Mouse (Mus musculus): ENCODE data around the gene Med7. TPM values are rescaled to one million over a fixed set of nuclear protein-coding genes. Genes with fewer than 3 reads are reported as not detected.
A peak's percentile ranks its signal among the peaks of the same experiment; 100 is the strongest.
"Not testable (repeated sequence)": the region's sequence is repeated elsewhere in the genome, so short reads cannot be mapped to it uniquely, and the experiment has no call there.

Med7 gene
- polyA plus RNA-seq, 1 experiment from 2014 or later, result 54.2 TPM

DNA sequence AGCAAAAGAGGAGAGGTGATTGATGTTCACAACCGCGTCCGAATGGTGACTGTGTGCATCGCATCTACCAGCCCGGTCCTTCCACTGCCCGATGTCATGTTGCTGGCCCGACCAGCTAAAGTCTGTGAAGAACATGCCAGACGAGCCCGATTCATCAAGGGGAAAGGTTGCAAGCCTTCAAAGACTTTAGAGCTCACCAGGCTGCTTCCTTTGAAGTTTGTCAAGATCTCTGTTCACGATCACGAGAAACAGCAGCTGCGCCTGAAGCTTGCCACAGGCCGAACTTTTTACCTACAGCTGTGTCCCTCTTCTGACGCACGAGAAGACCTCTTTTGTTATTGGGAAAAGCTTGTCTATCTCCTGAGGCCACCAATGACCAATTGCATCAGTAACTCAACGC is 31.7 kb upstream of the Med7 start:
- Histone ChIP-seq H3K27me3 (ENCODE audit: control insufficient read depth, insufficient read depth, low read length) (no peaks in the 10 kb centered on the region), H3K4me2 (ENCODE audit: low read length) (no peak overlapping the region), H3K4me1 (ENCODE audit: control insufficient read depth in 2 of 2, insufficient read depth in 2 of 2, low read length in 2 of 2) (no peaks in the 10 kb centered on the region), H3K9me3 (ENCODE audit: control insufficient read depth, low read length) (no peaks in the 10 kb centered on the region), H3K4me3 (ENCODE audit: control insufficient read depth in 1 of 2, insufficient read depth in 1 of 2, low read depth in 1 of 2, low read length in 2 of 2) (no peak overlapping the region), H3K27ac (replicated peaks in 1 of 2; ENCODE audit: control insufficient read depth in 1 of 2, insufficient read depth in 1 of 2, low read depth in 2 of 2, low read length in 2 of 2) (no peak overlapping the region), H3K9ac (ENCODE audit: low read length) (no peak overlapping the region), H3K36me3 (ENCODE audit: control insufficient read depth, insufficient read depth, low read length) (no peaks in the 10 kb centered on the region)
- no peak for ATAC-seq (ENCODE audit: insufficient number of reproducible peaks, insufficient read depth, low FRiP score, low read depth)
- 83% methylated on average over 16 of the region's 16 CpGs for WGBS

DNA sequence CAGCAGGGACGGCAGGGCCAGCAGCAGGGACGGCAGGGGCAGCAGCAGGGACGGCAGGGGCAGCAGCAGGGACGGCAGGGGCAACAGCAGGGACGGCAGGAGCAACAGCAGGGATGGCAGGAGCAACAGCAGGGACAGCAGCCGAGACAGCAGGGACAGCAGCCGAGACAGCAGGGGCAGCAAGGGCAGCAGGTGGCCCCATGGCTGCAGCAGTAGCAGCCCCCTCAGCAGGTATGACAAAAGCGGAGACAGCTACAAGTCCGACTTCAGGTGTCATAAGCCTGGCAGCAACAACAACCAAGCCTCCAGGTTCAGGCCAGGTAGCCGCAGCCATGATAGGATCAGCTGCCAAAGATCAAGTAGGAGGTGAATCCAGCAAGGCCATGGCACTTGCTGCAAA is 30.0 kb upstream of the Med7 start:
- Histone ChIP-seq H3K4me1 (ENCODE audit: control insufficient read depth in 2 of 2, insufficient read depth in 2 of 2, low read length in 2 of 2) (no peaks in the 10 kb centered on the region), H3K27me3 (ENCODE audit: control insufficient read depth, insufficient read depth, low read length) (no peaks in the 10 kb centered on the region), H3K4me3 (ENCODE audit: control insufficient read depth in 1 of 2, insufficient read depth in 1 of 2, low read depth in 1 of 2, low read length in 2 of 2) (0 out of 4 replicates have a peak overlapping the region, but pooled peaks of 1 of the 2 experiments have one; percentile 1), H3K36me3 (ENCODE audit: control insufficient read depth, insufficient read depth, low read length) (no peaks in the 10 kb centered on the region), H3K9ac (ENCODE audit: low read length) (no peak overlapping the region; the same call in 1 of the 2 replicates), H3K27ac (replicated peaks in 1 of 2; ENCODE audit: control insufficient read depth in 1 of 2, insufficient read depth in 1 of 2, low read depth in 2 of 2, low read length in 2 of 2) (no peak overlapping the region), H3K9me3 (ENCODE audit: control insufficient read depth, low read length) (no peaks in the 10 kb centered on the region), H3K4me2 (ENCODE audit: low read length) (peak overlapping the region; percentile 32; the same call in 1 of the 2 replicates)
- 34% methylated on average over 10 of the region's 10 CpGs for WGBS
- ATAC-seq (ENCODE audit: insufficient number of reproducible peaks, insufficient read depth, low FRiP score, low read depth), result no peak

DNA sequence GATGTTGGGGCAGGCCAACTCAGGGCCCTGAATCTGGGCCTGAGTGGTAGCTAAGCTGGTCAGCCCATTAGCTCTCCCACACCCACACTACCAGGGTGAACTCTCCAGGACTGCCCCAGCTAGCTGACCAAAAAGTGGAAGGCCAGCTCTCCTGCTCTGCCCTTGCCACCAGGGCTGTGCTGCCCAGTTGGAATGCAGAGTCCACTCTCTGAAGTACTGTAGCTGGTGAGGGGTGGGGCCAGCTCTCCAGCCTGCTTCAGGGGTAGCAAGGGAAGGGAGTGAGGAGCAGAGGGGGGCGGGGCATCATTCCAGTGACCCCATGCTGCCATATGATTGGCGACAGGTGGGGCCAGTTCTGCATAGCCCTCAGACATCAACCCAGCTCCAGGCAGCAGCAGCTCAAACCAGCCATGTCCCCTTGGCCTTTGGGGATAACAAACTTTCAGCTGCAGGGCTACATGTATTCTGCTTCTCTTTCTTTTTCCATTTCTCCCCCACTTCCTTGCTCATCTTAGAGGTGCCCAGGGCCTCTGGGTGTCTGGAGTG is 26.6 kb upstream of the Med7 start:
- Histone ChIP-seq H3K27me3 (ENCODE audit: control insufficient read depth, insufficient read depth, low read length) (no peaks in the 10 kb centered on the region), H3K9ac (ENCODE audit: low read length) (no peak overlapping the region), H3K9me3 (ENCODE audit: control insufficient read depth, low read length) (no peaks in the 10 kb centered on the region), H3K36me3 (ENCODE audit: control insufficient read depth, insufficient read depth, low read length) (no peaks in the 10 kb centered on the region), H3K4me3 (ENCODE audit: control insufficient read depth in 1 of 2, insufficient read depth in 1 of 2, low read depth in 1 of 2, low read length in 2 of 2) (no peak overlapping the region), H3K4me2 (ENCODE audit: low read length) (no peak overlapping the region), H3K27ac (replicated peaks in 1 of 2; ENCODE audit: control insufficient read depth in 1 of 2, insufficient read depth in 1 of 2, low read depth in 2 of 2, low read length in 2 of 2) (no peak overlapping the region), H3K4me1 (ENCODE audit: control insufficient read depth in 2 of 2, insufficient read depth in 2 of 2, low read length in 2 of 2) (no peaks in the 10 kb centered on the region)
- 30% methylated on average over 2 of the region's 2 CpGs for WGBS
- ATAC-seq (ENCODE audit: insufficient number of reproducible peaks, insufficient read depth, low FRiP score, low read depth), result no peak

DNA sequence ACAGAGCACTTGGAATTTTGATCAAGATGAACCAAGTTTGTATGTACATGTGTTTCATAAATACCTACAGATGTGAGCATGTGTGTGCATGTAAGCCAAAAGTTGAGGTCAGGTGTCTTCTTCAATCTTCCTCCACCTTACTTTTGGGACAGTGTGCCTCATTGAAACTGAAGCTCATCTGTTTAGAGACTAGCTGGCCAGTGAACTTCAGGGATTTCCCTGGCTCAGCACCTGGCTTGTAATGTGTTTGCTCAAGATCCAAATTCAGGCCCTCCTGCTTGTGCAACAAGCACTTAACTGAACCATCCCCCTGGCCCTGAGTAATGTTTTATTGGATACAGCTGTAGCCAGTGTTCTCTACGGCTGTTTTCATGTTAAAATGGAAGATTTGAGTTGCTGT is 18.3 kb upstream of the Med7 start:
- Histone ChIP-seq H3K9me3 (ENCODE audit: control insufficient read depth, low read length) (no peaks in the 10 kb centered on the region), H3K4me3 (ENCODE audit: control insufficient read depth in 1 of 2, insufficient read depth in 1 of 2, low read depth in 1 of 2, low read length in 2 of 2) (no peak overlapping the region), H3K4me1 (ENCODE audit: control insufficient read depth in 2 of 2, insufficient read depth in 2 of 2, low read length in 2 of 2) (no peaks in the 10 kb centered on the region), H3K4me2 (ENCODE audit: low read length) (no peak overlapping the region), H3K27ac (replicated peaks in 1 of 2; ENCODE audit: control insufficient read depth in 1 of 2, insufficient read depth in 1 of 2, low read depth in 2 of 2, low read length in 2 of 2) (no peak overlapping the region), H3K9ac (ENCODE audit: low read length) (no peak overlapping the region), H3K36me3 (ENCODE audit: control insufficient read depth, insufficient read depth, low read length) (no peaks in the 10 kb centered on the region), H3K27me3 (ENCODE audit: control insufficient read depth, insufficient read depth, low read length) (no peaks in the 10 kb centered on the region)
- no peak for ATAC-seq (ENCODE audit: insufficient number of reproducible peaks, insufficient read depth, low FRiP score, low read depth)
- WGBS, result 64% methylated on average over 1 of the region's 1 CpGs

DNA sequence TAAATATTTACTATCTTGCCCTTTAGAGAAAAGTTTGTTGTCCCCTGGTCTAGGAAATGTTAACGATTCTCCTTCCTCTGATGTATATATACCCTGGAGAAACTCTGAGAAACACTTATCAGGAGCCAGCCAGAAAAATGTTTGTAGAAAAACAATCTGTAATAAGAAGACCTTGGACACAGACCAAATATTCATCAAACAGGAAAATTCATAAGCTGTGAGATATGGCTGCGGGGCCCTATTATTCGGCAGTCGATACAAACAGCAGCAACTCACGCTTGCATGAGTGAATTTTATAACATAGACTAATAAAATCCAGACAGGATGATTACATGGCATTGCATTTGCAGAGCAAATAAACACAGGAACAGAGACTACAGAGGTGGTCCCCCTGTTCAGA is 17.9 kb upstream of the Med7 start:
- WGBS, result 84% methylated on average over 5 of the region's 5 CpGs
- no peak overlapping the region for H3K4me3 ChIP-seq (ENCODE audit: control insufficient read depth in 1 of 2, insufficient read depth in 1 of 2, low read depth in 1 of 2, low read length in 2 of 2)
- no peak for ATAC-seq (ENCODE audit: insufficient number of reproducible peaks, insufficient read depth, low FRiP score, low read depth)
- H3K27ac ChIP-seq (replicated peaks in 1 of 2; ENCODE audit: control insufficient read depth in 1 of 2, insufficient read depth in 1 of 2, low read depth in 2 of 2, low read length in 2 of 2), result no peak overlapping the region
- H3K4me2 ChIP-seq (ENCODE audit: low read length), result no peak overlapping the region
- H3K36me3 ChIP-seq (ENCODE audit: control insufficient read depth, insufficient read depth, low read length), result no peaks in the 10 kb centered on the region
- no peaks in the 10 kb centered on the region for H3K9me3 ChIP-seq (ENCODE audit: control insufficient read depth, low read length)
- H3K4me1 ChIP-seq (ENCODE audit: control insufficient read depth in 2 of 2, insufficient read depth in 2 of 2, low read length in 2 of 2), result no peaks in the 10 kb centered on the region
- no peak overlapping the region for H3K9ac ChIP-seq (ENCODE audit: low read length)
- H3K27me3 ChIP-seq (ENCODE audit: control insufficient read depth, insufficient read depth, low read length), result no peaks in the 10 kb centered on the region

DNA sequence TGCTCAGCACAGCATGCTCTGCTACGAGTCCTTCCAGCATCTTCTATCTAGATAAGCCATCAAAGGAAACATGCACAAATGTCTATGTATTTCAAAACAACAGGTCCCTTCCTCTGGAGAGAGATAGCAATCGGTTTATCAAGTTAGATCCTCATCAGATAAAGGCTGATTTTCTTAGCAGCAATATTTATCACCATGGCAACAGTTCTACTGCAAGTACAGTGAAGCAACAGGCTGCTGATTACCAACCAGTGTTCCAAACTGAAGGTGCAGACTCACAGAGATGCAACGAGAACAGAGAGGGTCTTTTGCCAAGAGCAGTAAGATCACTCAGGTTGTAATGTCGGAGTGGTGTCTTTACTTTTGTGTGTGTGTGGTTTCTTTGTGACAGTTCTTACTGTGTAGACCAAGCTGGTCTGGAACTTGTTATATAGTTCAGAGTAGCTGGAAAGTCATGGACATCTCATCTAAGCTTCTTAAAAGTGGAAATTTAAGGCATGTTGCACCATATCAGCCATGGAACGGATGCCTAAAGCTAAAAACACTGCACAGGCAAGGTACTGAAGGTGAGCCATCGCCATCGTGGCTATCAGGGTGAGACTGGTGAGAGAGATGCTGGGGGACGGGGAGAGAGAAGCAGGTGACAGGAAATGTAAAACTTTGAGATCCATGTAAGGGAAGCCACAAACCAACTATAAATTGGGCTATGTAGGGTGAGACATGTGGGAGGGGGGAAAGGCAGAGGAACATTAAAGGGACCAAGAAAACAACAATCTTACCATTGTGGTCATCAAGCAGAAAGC is 15.4 kb upstream of the Med7 start:
- no peak for ATAC-seq (ENCODE audit: insufficient number of reproducible peaks, insufficient read depth, low FRiP score, low read depth)
- H3K9me3 ChIP-seq (ENCODE audit: control insufficient read depth, low read length), result no peaks in the 10 kb centered on the region
- H3K27ac ChIP-seq (replicated peaks in 1 of 2; ENCODE audit: control insufficient read depth in 1 of 2, insufficient read depth in 1 of 2, low read depth in 2 of 2, low read length in 2 of 2), result no peak overlapping the region
- H3K27me3 ChIP-seq (ENCODE audit: control insufficient read depth, insufficient read depth, low read length), result no peaks in the 10 kb centered on the region
- no peak overlapping the region for H3K9ac ChIP-seq (ENCODE audit: low read length)
- no peak overlapping the region for H3K4me3 ChIP-seq (ENCODE audit: control insufficient read depth in 1 of 2, insufficient read depth in 1 of 2, low read depth in 1 of 2, low read length in 2 of 2)
- no peaks in the 10 kb centered on the region for H3K36me3 ChIP-seq (ENCODE audit: control insufficient read depth, insufficient read depth, low read length)
- H3K4me2 ChIP-seq (ENCODE audit: low read length), result no peak overlapping the region
- no peaks in the 10 kb centered on the region for H3K4me1 ChIP-seq (ENCODE audit: control insufficient read depth in 2 of 2, insufficient read depth in 2 of 2, low read length in 2 of 2)
- 68% methylated on average over 8 of the region's 8 CpGs for WGBS

DNA sequence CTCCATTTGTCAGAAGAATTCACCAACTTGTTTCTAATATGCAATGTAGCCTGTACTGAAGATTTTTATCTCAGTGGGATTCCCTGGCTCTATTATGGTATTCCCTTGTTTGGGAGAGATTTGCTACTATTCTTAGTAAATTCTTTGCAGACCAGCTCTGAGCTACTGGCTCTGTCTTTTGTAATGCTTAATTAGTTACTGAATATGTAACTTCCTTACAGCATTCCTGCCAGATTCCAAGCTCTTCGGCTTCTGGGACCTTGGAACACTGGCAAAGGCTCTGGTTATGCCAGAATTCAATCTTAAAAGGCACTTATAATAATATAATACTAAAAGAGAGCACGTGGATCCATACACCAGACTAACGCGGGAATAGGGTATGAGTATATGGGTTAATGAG is 8.6 kb upstream of the Med7 start:
- not testable (repeated sequence) for H3K9ac ChIP-seq (ENCODE audit: low read length); H3K4me3 ChIP-seq (ENCODE audit: control insufficient read depth in 1 of 2, insufficient read depth in 1 of 2, low read depth in 1 of 2, low read length in 2 of 2); H3K27me3 ChIP-seq (ENCODE audit: control insufficient read depth, insufficient read depth, low read length); H3K9me3 ChIP-seq (ENCODE audit: control insufficient read depth, low read length); H3K4me2 ChIP-seq (ENCODE audit: low read length); H3K36me3 ChIP-seq (ENCODE audit: control insufficient read depth, insufficient read depth, low read length); ATAC-seq (ENCODE audit: insufficient number of reproducible peaks, insufficient read depth, low FRiP score, low read depth); H3K27ac ChIP-seq (replicated peaks in 1 of 2; ENCODE audit: control insufficient read depth in 1 of 2, insufficient read depth in 1 of 2, low read depth in 2 of 2, low read length in 2 of 2); H3K4me1 ChIP-seq (ENCODE audit: control insufficient read depth in 2 of 2, insufficient read depth in 2 of 2, low read length in 2 of 2)
- 44% methylated on average over 4 of the region's 4 CpGs for WGBS

DNA sequence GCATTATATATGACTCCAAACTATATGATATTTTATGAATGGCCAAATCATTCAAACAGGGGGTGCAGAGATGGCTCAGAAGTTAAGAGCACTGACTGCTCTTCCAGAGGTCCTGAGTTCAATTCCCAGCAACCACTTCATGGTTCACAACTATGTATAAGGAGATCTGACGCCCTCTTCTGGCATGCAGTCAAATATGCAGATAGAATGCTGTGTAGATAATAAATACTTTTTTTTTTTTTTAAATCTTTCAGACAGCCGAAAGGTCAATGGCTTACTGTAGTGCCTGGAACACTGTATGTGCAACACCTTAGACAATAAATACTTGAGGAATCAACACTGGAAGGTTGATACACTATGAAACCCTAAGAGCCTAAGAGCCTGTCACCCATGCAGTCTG is 6.6 kb upstream of the Med7 start:
- WGBS, result 71% methylated on average over 2 of the region's 2 CpGs
- Histone ChIP-seq H3K27ac (replicated peaks in 1 of 2; ENCODE audit: control insufficient read depth in 1 of 2, insufficient read depth in 1 of 2, low read depth in 2 of 2, low read length in 2 of 2) (no peak overlapping the region), H3K4me3 (ENCODE audit: control insufficient read depth in 1 of 2, insufficient read depth in 1 of 2, low read depth in 1 of 2, low read length in 2 of 2) (no peak overlapping the region), H3K9me3 (ENCODE audit: control insufficient read depth, low read length) (no peaks in the 10 kb centered on the region), H3K4me2 (ENCODE audit: low read length) (no peak overlapping the region), H3K4me1 (ENCODE audit: control insufficient read depth in 2 of 2, insufficient read depth in 2 of 2, low read length in 2 of 2) (no peaks in the 10 kb centered on the region), H3K27me3 (ENCODE audit: control insufficient read depth, insufficient read depth, low read length) (no peaks in the 10 kb centered on the region), H3K9ac (ENCODE audit: low read length) (no peak overlapping the region), H3K36me3 (ENCODE audit: control insufficient read depth, insufficient read depth, low read length) (no peaks in the 10 kb centered on the region)
- no peak for ATAC-seq (ENCODE audit: insufficient number of reproducible peaks, insufficient read depth, low FRiP score, low read depth)

Measured in heart, embryonic 14.5 days (tissue).